Mouse (Mus musculus) Muller cell, postnatal 12 days (primary cell): Measurements from ENCODE around the gene 1110004F10Rik.
"Not testable (repeated sequence)": the region's sequence is repeated elsewhere in the genome, so short reads cannot be mapped to it uniquely, and the experiment has no call there.

ENCODE experiments used
- DNase-seq: peaks from one replicate; pipeline ENCODE4 v3.0.0-alpha.2; 2015; ENCODE audit errors: inconsistent ontology term

1110004F10Rik gene

GRCm38 (mm10) chr7:116039196-116039537 lies at the start of gene 1110004F10Rik:
Gene 1110004F10Rik, plus strand, starts transcription at chr7:116039397.
- no peak for DNase-seq

- no peak for DNase-seq
Observed at GRCm38 (mm10) chr7:116002726-116003125, 36.5 kb upstream of the 1110004F10Rik start.

- DNase-seq = peak; percentile 62
Observed at GRCm38 (mm10) chr7:116029991-116030390, 9.2 kb upstream of the 1110004F10Rik start.

GRCm38 (mm10) chr7:116030597-116031387 lies 8.4 kb upstream of the 1110004F10Rik start:
- DNase-seq = peak; percentile 81

GRCm38 (mm10) chr7:116031388-116031717 lies 7.8 kb upstream of the 1110004F10Rik start:
- DNase-seq = no peak

- peak; percentile 76 for DNase-seq
Observed at GRCm38 (mm10) chr7:116031718-116032595, 7.2 kb upstream of the 1110004F10Rik start.

- DNase-seq = peak; percentile 91
Observed at GRCm38 (mm10) chr7:116032596-116033307, 6.4 kb upstream of the 1110004F10Rik start.

GRCm38 (mm10) chr7:116033371-116034241 lies 5.6 kb upstream of the 1110004F10Rik start:
- peak; percentile 88 for DNase-seq

- peak; percentile 96 for DNase-seq
Observed at GRCm38 (mm10) chr7:116034282-116034758, 4.9 kb upstream of the 1110004F10Rik start.

GRCm38 (mm10) chr7:116035504-116035903 lies 3.7 kb upstream of the 1110004F10Rik start:
- no peak for DNase-seq

GRCm38 (mm10) chr7:116036591-116037555 lies 2.3 kb upstream of the 1110004F10Rik start:
- no peak for DNase-seq

- DNase-seq = no peak
Observed at GRCm38 (mm10) chr7:116038024-116038423, 1.2 kb upstream of the 1110004F10Rik start.

- no peak for DNase-seq
Observed at GRCm38 (mm10) chr7:116038511-116038910, 686 bp upstream of the 1110004F10Rik start, which contains the start of gene Sox6. Gene Sox6, minus strand, starts transcription at chr7:116038796.

- DNase-seq = peak; percentile 83
Observed at GRCm38 (mm10) chr7:116039538-116040466, 605 bp downstream of the 1110004F10Rik start.

GRCm38 (mm10) chr7:116040470-116041019 lies 1.3 kb downstream of the 1110004F10Rik start:
- DNase-seq = no peak

GRCm38 (mm10) chr7:116060739-116061138 lies 21.5 kb downstream of the 1110004F10Rik start:
- DNase-seq = no peak

GRCm38 (mm10) chr7:116084366-116084765 lies 45.2 kb downstream of the 1110004F10Rik start, which contains the start of gene Gm4353:
Gene Gm4353, minus strand, starts transcription at chr7:116084635.
- not testable (repeated sequence) for DNase-seq
